ENCODE assay signal across 25 mouse cellular contexts in genomic region chr2:93113929-93114328, GRCm38 (mm10).
"Had no signal": no experiment of that assay in that cellular context is flagged by ENCODE, and none has a peak within 500 bp of the region (broad histone marks: within the 10 kb centered on the region; RNA-seq: fewer than 3 reads in every experiment).

No protein-coding gene starts in this region.

- ATAC-seq: hindbrain, postnatal 0 days; liver, embryonic 12.5 days had no signal

- H3K27me3 ChIP-seq: hindbrain, embryonic 15.5 days; limb, embryonic 15.5 days had no signal

- H3K36me3 ChIP-seq: heart, embryonic 13.5 days; heart, embryonic 15.5 days; hindbrain, embryonic 13.5 days; hindbrain, embryonic 15.5 days; kidney, embryonic 15.5 days; limb, embryonic 13.5 days; limb, embryonic 15.5 days; liver, embryonic 12.5 days had no signal

- H3K9me3 ChIP-seq: heart, embryonic 13.5 days; heart, embryonic 15.5 days; hindbrain, embryonic 13.5 days; hindbrain, embryonic 15.5 days; kidney, embryonic 15.5 days; limb, embryonic 13.5 days; limb, embryonic 15.5 days; liver, embryonic 12.5 days had no signal

- H3K4me3 ChIP-seq: heart, adult 2 months; heart, embryonic 13.5 days; heart, embryonic 15.5 days; hindbrain, embryonic 13.5 days; hindbrain, embryonic 15.5 days; kidney, embryonic 15.5 days; limb, embryonic 13.5 days; limb, embryonic 15.5 days; liver, embryonic 12.5 days had no signal

- H3K4me1 ChIP-seq: heart, embryonic 15.5 days had no signal

- DNase-seq: gastrocnemius, postnatal 10 days; gastrocnemius, postnatal 25 days; heart, adult 2 months; heart, postnatal 14 days; heart, postnatal 36 days; kidney, adult 11 months; kidney, adult 2 months; kidney, adult 9 months; kidney, postnatal 14 days; kidney, postnatal 36 days; layer of hippocampus, adult 9-11 months; layer of hippocampus, postnatal 36 days; left cerebral cortex, postnatal 4 days had no signal

- H3K4me2 ChIP-seq: heart, embryonic 11.5 days; heart, embryonic 13.5 days; heart, embryonic 15.5 days; hindbrain, embryonic 13.5 days; hindbrain, embryonic 15.5 days; kidney, embryonic 15.5 days; limb, embryonic 13.5 days; limb, embryonic 15.5 days; liver, embryonic 12.5 days had no signal

- H3K27ac ChIP-seq: heart, adult 2 months; heart, embryonic 13.5 days; heart, embryonic 15.5 days; hindbrain, embryonic 13.5 days; hindbrain, embryonic 15.5 days; hindbrain, postnatal 0 days; kidney, embryonic 15.5 days; kidney, postnatal 0 days; limb, embryonic 13.5 days; limb, embryonic 15.5 days; liver, embryonic 12.5 days; liver, embryonic 14.5 days had no signal

- H3K9ac ChIP-seq: heart, embryonic 13.5 days; heart, embryonic 15.5 days; hindbrain, embryonic 13.5 days; hindbrain, embryonic 15.5 days; kidney, embryonic 15.5 days; limb, embryonic 13.5 days; limb, embryonic 15.5 days; liver, embryonic 12.5 days; liver, embryonic 14.5 days had no signal
